Mouse (Mus musculus) left cerebral cortex, postnatal 4 days (tissue): ENCODE measurements at regions not wholly inside any gene's neighbourhood (a gene's known extent, or its start where the extent isn't known, plus 50 kb on each side); places are given as distances from the start of the nearest gene placed in this dataset.

Experiments used
- DNase-seq: peaks from one replicate; pipeline ENCODE4 v3.0.0-alpha.2; 2022
- intact Hi-C: fragments of 180-260 bp; cut with DNase I; formaldehyde crosslinking; loops from one replicate; pipeline ENCODE4 v1.15.1; 2025

GRCm38 (mm10) chr16:7527923-7528776 lies 896.8 kb downstream of the Tmem114 start:
- intact Hi-C loops, result no loop called here
- no peak for DNase-seq

GRCm38 (mm10) chr16:7518711-7519110 lies 906.2 kb downstream of the Tmem114 start:
- no peak for DNase-seq
- intact Hi-C loops, result no loop called here
